Mouse (Mus musculus): ENCODE measurements around the gene Xpnpep1. TPM values are rescaled to one million over a fixed set of nuclear protein-coding genes. Genes with fewer than 3 reads are reported as not detected.

The Xpnpep1 gene
- polyA plus RNA-seq, 1 experiment from 2014 or later = 132 TPM

DNA sequence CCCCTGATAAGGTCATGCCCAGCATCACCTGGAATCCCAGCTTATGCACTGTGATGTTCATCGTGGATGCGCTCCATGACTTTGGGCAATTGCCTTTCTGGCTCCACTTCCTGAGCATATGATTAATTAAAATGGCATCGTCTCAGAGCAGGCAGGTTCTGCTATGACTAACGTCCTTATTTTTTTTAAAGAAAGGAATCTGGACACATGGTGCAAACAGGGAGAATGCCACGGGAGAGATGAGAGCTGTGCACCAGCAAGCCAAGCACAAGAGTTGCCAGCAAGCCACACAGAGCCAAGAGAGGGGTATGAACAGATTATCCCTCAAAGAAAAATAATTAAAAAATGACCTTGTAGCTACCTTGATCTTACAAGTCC lies 1.1 kb upstream of the Xpnpep1 start:
- WGBS = 80% methylated on average over 5 of the region's 5 CpGs
- H3K4me3 ChIP-seq = no peak overlapping the region
- no peak for ATAC-seq (ENCODE audit: low FRiP score)
- no peaks in the 10 kb centered on the region for H3K27me3 ChIP-seq
- H3K9me3 ChIP-seq = no peaks in the 10 kb centered on the region
- H3K4me1 ChIP-seq (replicated peaks) = peaks cover 15% of the 10 kb centered on the region
- no peak overlapping the region for H3K9ac ChIP-seq
- no peak overlapping the region for H3K27ac ChIP-seq
- no peaks in the 10 kb centered on the region for H3K36me3 ChIP-seq
- H3K4me2 ChIP-seq = no peak overlapping the region

DNA sequence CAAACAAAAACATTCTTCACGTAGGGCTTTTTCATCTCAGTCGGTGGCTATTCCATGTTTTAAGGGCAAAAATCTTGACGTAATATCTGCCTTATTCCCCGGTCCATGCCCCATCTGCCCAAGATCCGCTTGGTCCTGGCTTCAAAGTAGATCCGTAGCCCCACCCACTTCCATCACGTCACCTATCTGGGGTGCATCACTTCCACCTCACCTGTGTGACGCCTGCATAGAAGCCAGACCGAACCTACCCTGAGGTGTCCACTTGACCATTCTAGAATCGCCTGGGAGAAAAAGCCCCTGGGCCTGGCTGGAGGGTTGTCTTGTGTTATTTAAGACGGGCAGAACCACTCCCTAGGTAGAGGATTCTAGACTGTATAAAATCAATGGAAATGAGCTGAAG lies 924 bp downstream of the Xpnpep1 start:
- Histone ChIP-seq H3K36me3 (no peaks in the 10 kb centered on the region), H3K9me3 (no peaks in the 10 kb centered on the region), H3K4me2 (peak overlapping the region; percentile 83), H3K27me3 (no peaks in the 10 kb centered on the region), H3K4me3 (peak overlapping the region; percentile 90), H3K27ac (peak overlapping the region; percentile 93), H3K4me1 (replicated peaks) (peaks cover 15% of the 10 kb centered on the region), H3K9ac (peak overlapping the region; percentile 63)
- 33% methylated on average over 11 of the region's 11 CpGs for WGBS
- ATAC-seq (ENCODE audit: low FRiP score) = peak; percentile 43

DNA sequence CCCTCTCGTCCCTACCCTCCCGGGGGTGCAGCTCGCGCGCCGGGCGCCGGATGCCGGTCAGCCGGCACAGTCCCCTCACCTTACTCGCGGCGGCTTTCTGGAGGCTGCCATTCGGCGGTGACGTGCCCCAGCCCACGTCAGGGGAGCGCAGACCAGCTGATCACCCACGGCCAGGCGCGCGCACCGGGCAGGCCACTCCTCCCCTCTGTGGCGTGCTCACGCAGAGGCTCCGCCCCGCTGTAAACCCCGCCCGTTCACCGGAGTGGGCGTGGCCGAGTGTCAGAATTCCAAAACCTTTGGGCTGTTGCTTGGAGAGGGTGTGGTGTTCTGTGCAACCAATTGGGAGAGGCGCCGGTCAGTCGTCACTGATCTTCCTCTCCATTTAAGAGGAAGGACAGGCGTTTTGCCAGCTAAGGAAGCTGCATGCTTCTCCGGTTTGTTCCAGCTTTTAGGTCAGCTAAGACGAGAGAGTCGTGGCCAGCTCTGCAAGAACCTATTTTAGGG lies 1.5 kb downstream of the Xpnpep1 start:
- H3K27ac ChIP-seq = peak overlapping the region; percentile 93
- H3K4me3 ChIP-seq = peak overlapping the region; percentile 90
- H3K4me2 ChIP-seq = peak overlapping the region; percentile 83
- H3K9me3 ChIP-seq = no peaks in the 10 kb centered on the region
- no peaks in the 10 kb centered on the region for H3K36me3 ChIP-seq
- ATAC-seq (ENCODE audit: low FRiP score) = peak; percentile 98
- H3K27me3 ChIP-seq = no peaks in the 10 kb centered on the region
- WGBS = under 1% methylated on average over 39 of the region's 39 CpGs
- H3K4me1 ChIP-seq (replicated peaks) = peaks cover 15% of the 10 kb centered on the region
- H3K9ac ChIP-seq = peak overlapping the region; percentile 97

GRCm38 (mm10) chr19:53037925-53038419 lies 2.0 kb downstream of the Xpnpep1 start:
- Histone ChIP-seq H3K4me3 (peak overlapping the region; percentile 90), H3K4me1 (replicated peaks) (peaks cover 15% of the 10 kb centered on the region), H3K4me2 (peak overlapping the region; percentile 83), H3K27me3 (no peaks in the 10 kb centered on the region), H3K36me3 (no peaks in the 10 kb centered on the region), H3K27ac (peak overlapping the region; percentile 93), H3K9ac (peak overlapping the region; percentile 97), H3K9me3 (no peaks in the 10 kb centered on the region)
- ATAC-seq (ENCODE audit: low FRiP score) = peak; percentile 81
- WGBS = under 1% methylated on average over 28 of the region's 28 CpGs

- WGBS = 93% methylated on average over 10 of the region's 10 CpGs
- Histone ChIP-seq H3K9ac (no peak overlapping the region), H3K4me2 (no peak overlapping the region), H3K27ac (no peak overlapping the region), H3K36me3 (peaks cover 28% of the 10 kb centered on the region), H3K9me3 (no peaks in the 10 kb centered on the region), H3K4me3 (no peak overlapping the region), H3K4me1 (replicated peaks) (peaks cover 12% of the 10 kb centered on the region), H3K27me3 (no peaks in the 10 kb centered on the region)
- no peak for ATAC-seq (ENCODE audit: low FRiP score)
Observed at GRCm38 (mm10) chr19:53033159-53033943, 6.7 kb downstream of the Xpnpep1 start.

GRCm38 (mm10) chr19:53032647-53033046 lies 7.4 kb downstream of the Xpnpep1 start:
- Histone ChIP-seq H3K4me3 (no peak overlapping the region), H3K4me2 (no peak overlapping the region), H3K36me3 (peaks cover 29% of the 10 kb centered on the region), H3K9me3 (no peaks in the 10 kb centered on the region), H3K27ac (no peak overlapping the region), H3K9ac (no peak overlapping the region), H3K4me1 (replicated peaks) (peaks cover 10% of the 10 kb centered on the region), H3K27me3 (no peaks in the 10 kb centered on the region)
- 86% methylated on average over 3 of the region's 3 CpGs for WGBS
- no peak for ATAC-seq (ENCODE audit: low FRiP score)

DNA sequence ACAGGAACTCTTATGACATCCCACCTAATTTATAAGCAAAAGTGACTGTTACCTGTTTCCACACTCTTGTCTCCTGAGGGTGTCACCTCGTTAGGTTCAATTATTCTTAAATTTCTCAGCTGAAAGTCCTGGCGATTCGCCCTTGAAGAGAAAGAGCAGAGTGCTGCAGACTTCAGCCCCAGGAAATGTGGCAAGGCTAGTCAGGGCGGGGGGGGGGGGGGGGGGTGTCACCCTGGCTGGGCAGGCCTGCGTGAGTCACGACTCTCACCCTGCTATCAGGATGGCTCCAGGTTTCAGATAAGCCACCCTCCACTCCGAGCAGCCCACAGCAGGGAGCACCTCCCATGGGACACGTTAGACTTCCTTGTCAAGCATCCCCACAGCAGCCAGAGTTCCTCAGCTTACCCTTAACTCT lies 8.1 kb downstream of the Xpnpep1 start:
- Histone ChIP-seq H3K4me1 (replicated peaks) (peaks cover 3% of the 10 kb centered on the region), H3K27ac (no peak overlapping the region), H3K9me3 (no peaks in the 10 kb centered on the region), H3K36me3 (peaks cover 35% of the 10 kb centered on the region), H3K27me3 (no peaks in the 10 kb centered on the region), H3K4me3 (no peak overlapping the region), H3K4me2 (no peak overlapping the region), H3K9ac (no peak overlapping the region)
- 84% methylated on average over 8 of the region's 8 CpGs for WGBS
- no peak for ATAC-seq (ENCODE audit: low FRiP score)

GRCm38 (mm10) chr19:53030279-53030678 lies 9.7 kb downstream of the Xpnpep1 start:
- Histone ChIP-seq H3K4me3 (no peak overlapping the region), H3K27ac (no peak overlapping the region), H3K4me1 (replicated peaks) (no peaks in the 10 kb centered on the region), H3K27me3 (no peaks in the 10 kb centered on the region), H3K36me3 (peaks cover 48% of the 10 kb centered on the region), H3K4me2 (no peak overlapping the region), H3K9me3 (no peaks in the 10 kb centered on the region), H3K9ac (no peak overlapping the region)
- ATAC-seq (ENCODE audit: low FRiP score) = no peak
- WGBS = 97% methylated on average over 6 of the region's 6 CpGs

DNA sequence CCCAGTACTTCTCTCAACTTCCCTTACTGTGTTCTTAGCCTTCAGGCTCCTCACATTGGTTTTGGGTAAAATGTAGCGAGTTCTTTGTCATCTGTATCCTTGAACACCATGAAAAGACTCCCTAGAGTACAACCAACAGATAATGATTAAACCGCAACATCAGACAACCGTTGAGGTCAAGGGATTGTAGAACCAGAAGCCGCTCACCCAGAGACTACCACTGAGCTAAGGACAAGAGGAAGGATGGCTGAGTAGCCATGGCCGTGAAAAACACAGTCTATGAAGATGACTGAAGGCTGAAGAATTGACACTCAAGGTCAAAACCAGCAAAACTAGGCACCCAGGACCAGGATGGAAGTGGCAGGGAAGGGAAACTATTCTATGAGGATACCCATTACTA lies 10.3 kb downstream of the Xpnpep1 start:
- H3K4me3 ChIP-seq = no peak overlapping the region
- WGBS = 94% methylated on average over 5 of the region's 5 CpGs
- ATAC-seq (ENCODE audit: low FRiP score) = no peak
- no peaks in the 10 kb centered on the region for H3K4me1 ChIP-seq (replicated peaks)
- no peaks in the 10 kb centered on the region for H3K27me3 ChIP-seq
- no peaks in the 10 kb centered on the region for H3K9me3 ChIP-seq
- H3K9ac ChIP-seq = no peak overlapping the region
- H3K27ac ChIP-seq = no peak overlapping the region
- H3K4me2 ChIP-seq = no peak overlapping the region
- peaks cover 54% of the 10 kb centered on the region for H3K36me3 ChIP-seq

DNA sequence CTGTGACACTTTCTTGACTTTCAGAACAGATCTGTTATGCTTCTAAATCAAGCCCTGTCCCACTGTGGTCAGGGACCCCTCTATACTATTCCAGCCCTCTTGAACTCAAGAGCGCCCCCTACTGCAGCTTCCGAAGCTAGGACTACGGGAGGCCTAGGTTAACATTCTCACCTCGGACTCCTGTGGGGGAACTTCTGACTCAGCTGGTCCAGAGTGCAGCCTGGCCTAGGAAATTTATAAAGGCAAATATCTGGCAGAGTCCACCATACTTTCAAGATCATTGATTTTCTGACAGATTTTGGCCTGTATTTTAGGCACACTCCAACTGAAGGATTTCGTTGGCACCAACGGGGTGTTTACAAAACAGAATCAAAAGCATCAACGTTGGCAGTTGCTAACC lies 11.0 kb downstream of the Xpnpep1 start:
- H3K9me3 ChIP-seq = no peaks in the 10 kb centered on the region
- peaks cover 61% of the 10 kb centered on the region for H3K36me3 ChIP-seq
- no peak overlapping the region for H3K4me2 ChIP-seq
- H3K27ac ChIP-seq = no peak overlapping the region
- ATAC-seq (ENCODE audit: low FRiP score) = no peak
- no peak overlapping the region for H3K9ac ChIP-seq
- H3K4me1 ChIP-seq (replicated peaks) = no peaks in the 10 kb centered on the region
- H3K4me3 ChIP-seq = no peak overlapping the region
- H3K27me3 ChIP-seq = no peaks in the 10 kb centered on the region
- WGBS = 88% methylated on average over 7 of the region's 7 CpGs

- Histone ChIP-seq H3K36me3 (peaks cover 69% of the 10 kb centered on the region), H3K27ac (no peak overlapping the region), H3K4me3 (no peak overlapping the region), H3K4me2 (no peak overlapping the region), H3K9me3 (no peaks in the 10 kb centered on the region), H3K27me3 (no peaks in the 10 kb centered on the region), H3K4me1 (replicated peaks) (no peaks in the 10 kb centered on the region), H3K9ac (no peak overlapping the region)
- ATAC-seq (ENCODE audit: low FRiP score) = no peak
- WGBS = 93% methylated on average over 12 of the region's 12 CpGs
Observed at GRCm38 (mm10) chr19:53028216-53028615, 11.8 kb downstream of the Xpnpep1 start.

- Histone ChIP-seq H3K4me3 (no peak overlapping the region), H3K27me3 (no peaks in the 10 kb centered on the region), H3K36me3 (peaks cover 60% of the 10 kb centered on the region), H3K4me2 (no peak overlapping the region), H3K9ac (no peak overlapping the region), H3K9me3 (no peaks in the 10 kb centered on the region), H3K27ac (no peak overlapping the region), H3K4me1 (replicated peaks) (peaks cover 8% of the 10 kb centered on the region)
- WGBS = 83% methylated on average over 10 of the region's 10 CpGs
- no peak for ATAC-seq (ENCODE audit: low FRiP score)
Observed at GRCm38 (mm10) chr19:53023189-53023588, 16.8 kb downstream of the Xpnpep1 start.
